Mouse (Mus musculus): Measurements from ENCODE around the gene Cars2. TPM values are rescaled to one million over a fixed set of nuclear protein-coding genes. Genes with fewer than 3 reads are reported as not detected.

Gene Cars2
- total and polyA plus RNA-seq, 2 experiments = 23.9 to 27.0 TPM

DNA sequence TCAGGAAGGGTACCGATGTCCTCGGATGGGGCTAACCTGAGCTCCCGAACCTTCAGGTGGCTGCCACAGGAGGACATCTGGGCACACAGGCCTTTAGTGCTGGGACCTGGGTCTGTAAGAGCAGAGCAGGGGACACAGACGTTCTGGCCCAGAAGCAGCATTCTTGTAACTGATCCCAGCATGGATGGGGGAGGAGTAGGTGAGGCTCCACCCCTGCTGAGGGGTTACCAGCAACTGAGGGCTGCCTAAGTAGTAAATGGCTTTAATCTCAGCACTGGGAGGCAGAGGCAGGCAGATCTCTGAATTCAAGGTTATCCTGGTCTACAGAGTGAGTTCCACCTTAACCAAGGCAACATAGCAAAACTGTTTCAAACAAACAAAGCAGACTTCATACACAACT lies 7.7 kb downstream of the Cars2 start:
- peaks cover 1% of the 10 kb centered on the region; the same call in 1 of the 2 replicates for H3K36me3 ChIP-seq (ENCODE audit: control insufficient read depth, insufficient read depth, low read length)

GRCm38 (mm10) chr8:11542031-11542430 lies 8.6 kb downstream of the Cars2 start:
- H3K4me1 ChIP-seq (ENCODE audit: control insufficient read depth, insufficient read depth, low read length) = no peaks in the 10 kb centered on the region
- no peak overlapping the region for H3K9ac ChIP-seq (ENCODE audit: low read depth, low read length)
- H3K27me3 ChIP-seq (ENCODE audit: control insufficient read depth, insufficient read depth, low read length) = no peaks in the 10 kb centered on the region
- DNase-seq (ENCODE audit: extremely low read depth, low read depth, low spot score) = no peak
- H3K4me3 ChIP-seq (ENCODE audit: insufficient read depth, low read depth, low read length) = no peak overlapping the region
- peaks cover 1% of the 10 kb centered on the region; the same call in 1 of the 2 replicates for H3K36me3 ChIP-seq (ENCODE audit: control insufficient read depth, insufficient read depth, low read length)
- H3K79me2 ChIP-seq (ENCODE audit: control insufficient read depth, insufficient read depth, low read length) = peaks cover 4% of the 10 kb centered on the region; the same call in 1 of the 2 replicates
- 90% methylated on average over 12 of the region's 12 CpGs for whole genome bisulfite sequencing
- TF ChIP-seq POLR2A (IDR thresholded peaks at IDR 0.05; ENCODE audit: extremely low read depth, insufficient read depth, low read length) (no peak), CTCF (IDR thresholded peaks at IDR 0.05; ENCODE audit: low read depth, low read length) (no peak)
- H3K27ac ChIP-seq (replicated peaks; ENCODE audit: insufficient read depth, low read depth, low read length) = no peak overlapping the region

More for the DNA sequence above, 7.7 kb downstream of the Cars2 start:
- H3K4me1 ChIP-seq (ENCODE audit: control insufficient read depth, insufficient read depth, low read length) = no peaks in the 10 kb centered on the region
- H3K27me3 ChIP-seq (ENCODE audit: control insufficient read depth, insufficient read depth, low read length) = no peaks in the 10 kb centered on the region
- WGBS = 90% methylated on average over 4 of the region's 4 CpGs
- H3K9ac ChIP-seq (ENCODE audit: low read depth, low read length) = no peak overlapping the region
- no peak overlapping the region for H3K27ac ChIP-seq (replicated peaks; ENCODE audit: insufficient read depth, low read depth, low read length)
- no peak for DNase-seq (ENCODE audit: extremely low read depth, low read depth, low spot score)
- no peak overlapping the region for H3K4me3 ChIP-seq (ENCODE audit: insufficient read depth, low read depth, low read length)
- TF ChIP-seq CTCF (IDR thresholded peaks at IDR 0.05; ENCODE audit: low read depth, low read length) (no peak), POLR2A (IDR thresholded peaks at IDR 0.05; ENCODE audit: extremely low read depth, insufficient read depth, low read length) (no peak)
- H3K79me2 ChIP-seq (ENCODE audit: control insufficient read depth, insufficient read depth, low read length) = peaks cover 4% of the 10 kb centered on the region; the same call in 1 of the 2 replicates

- no peak for DNase-seq (ENCODE audit: extremely low read depth, low read depth, low spot score)
- H3K9ac ChIP-seq (ENCODE audit: low read depth, low read length) = no peak overlapping the region
- no peak overlapping the region for H3K4me3 ChIP-seq (ENCODE audit: insufficient read depth, low read depth, low read length)
- H3K79me2 ChIP-seq (ENCODE audit: control insufficient read depth, insufficient read depth, low read length) = peaks cover 4% of the 10 kb centered on the region; the same call in 1 of the 2 replicates
- no peaks in the 10 kb centered on the region for H3K4me1 ChIP-seq (ENCODE audit: control insufficient read depth, insufficient read depth, low read length)
- peaks cover 5% of the 10 kb centered on the region; the same call in 1 of the 2 replicates for H3K36me3 ChIP-seq (ENCODE audit: control insufficient read depth, insufficient read depth, low read length)
- no peak overlapping the region for H3K27ac ChIP-seq (replicated peaks; ENCODE audit: insufficient read depth, low read depth, low read length)
- H3K27me3 ChIP-seq (ENCODE audit: control insufficient read depth, insufficient read depth, low read length) = no peaks in the 10 kb centered on the region
- 91% methylated on average over 8 of the region's 8 CpGs for WGBS
- TF ChIP-seq CTCF (IDR thresholded peaks at IDR 0.05; ENCODE audit: low read depth, low read length) (no peak), POLR2A (IDR thresholded peaks at IDR 0.05; ENCODE audit: extremely low read depth, insufficient read depth, low read length) (no peak)
These were observed 10.4 kb downstream of the Cars2 start for GRCm38 (mm10) chr8:11540182-11540581.

DNA sequence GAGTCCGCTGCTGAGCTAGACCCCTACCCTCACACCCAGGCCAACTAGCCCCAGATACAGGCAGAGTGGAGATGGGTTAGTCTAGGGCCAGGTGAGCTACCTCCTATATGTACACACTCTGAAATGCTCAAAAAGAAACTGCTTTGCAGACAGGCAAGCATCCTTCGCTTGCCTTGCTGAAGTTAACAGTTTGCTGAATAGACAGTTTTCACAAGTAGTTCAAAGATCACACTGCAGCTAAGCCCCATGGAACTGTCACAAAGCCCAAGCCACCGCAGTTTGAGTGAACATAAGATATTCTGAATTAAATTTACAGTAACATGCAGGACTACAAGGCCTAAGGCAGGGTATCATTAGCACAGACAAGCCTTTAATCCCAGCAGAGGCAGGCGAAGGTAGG lies 11.5 kb downstream of the Cars2 start:
- WGBS = 90% methylated on average over 4 of the region's 4 CpGs
- H3K36me3 ChIP-seq (ENCODE audit: control insufficient read depth, insufficient read depth, low read length) = peaks cover 8% of the 10 kb centered on the region; the same call in 1 of the 2 replicates

GRCm38 (mm10) chr8:11534494-11534893 lies 16.1 kb downstream of the Cars2 start:
- no peak for DNase-seq (ENCODE audit: extremely low read depth, low read depth, low spot score)
- Histone ChIP-seq H3K36me3 (ENCODE audit: control insufficient read depth, insufficient read depth, low read length) (peaks cover 10% of the 10 kb centered on the region), H3K27me3 (ENCODE audit: control insufficient read depth, insufficient read depth, low read length) (no peaks in the 10 kb centered on the region), H3K9ac (ENCODE audit: low read depth, low read length) (no peak overlapping the region), H3K4me1 (ENCODE audit: control insufficient read depth, insufficient read depth, low read length) (peaks cover 10% of the 10 kb centered on the region; the same call in 1 of the 2 replicates), H3K27ac (replicated peaks; ENCODE audit: insufficient read depth, low read depth, low read length) (no peak overlapping the region), H3K79me2 (ENCODE audit: control insufficient read depth, insufficient read depth, low read length) (no peaks in the 10 kb centered on the region), H3K4me3 (ENCODE audit: insufficient read depth, low read depth, low read length) (no peak overlapping the region)
- WGBS = 92% methylated on average over 9 of the region's 9 CpGs
- no peak for TF ChIP-seq CTCF (IDR thresholded peaks at IDR 0.05; ENCODE audit: low read depth, low read length)
- TF ChIP-seq POLR2A (IDR thresholded peaks at IDR 0.05; ENCODE audit: extremely low read depth, insufficient read depth, low read length) = no peak

More for the DNA sequence above, 11.5 kb downstream of the Cars2 start:
- Histone ChIP-seq H3K27me3 (ENCODE audit: control insufficient read depth, insufficient read depth, low read length) (no peaks in the 10 kb centered on the region), H3K4me1 (ENCODE audit: control insufficient read depth, insufficient read depth, low read length) (no peaks in the 10 kb centered on the region), H3K79me2 (ENCODE audit: control insufficient read depth, insufficient read depth, low read length) (peaks cover 4% of the 10 kb centered on the region; the same call in 1 of the 2 replicates), H3K4me3 (ENCODE audit: insufficient read depth, low read depth, low read length) (no peak overlapping the region), H3K27ac (replicated peaks; ENCODE audit: insufficient read depth, low read depth, low read length) (no peak overlapping the region), H3K9ac (ENCODE audit: low read depth, low read length) (no peak overlapping the region)
- DNase-seq (ENCODE audit: extremely low read depth, low read depth, low spot score) = no peak
- TF ChIP-seq CTCF (IDR thresholded peaks at IDR 0.05; ENCODE audit: low read depth, low read length) = no peak
- TF ChIP-seq POLR2A (IDR thresholded peaks at IDR 0.05; ENCODE audit: extremely low read depth, insufficient read depth, low read length) = no peak

DNA sequence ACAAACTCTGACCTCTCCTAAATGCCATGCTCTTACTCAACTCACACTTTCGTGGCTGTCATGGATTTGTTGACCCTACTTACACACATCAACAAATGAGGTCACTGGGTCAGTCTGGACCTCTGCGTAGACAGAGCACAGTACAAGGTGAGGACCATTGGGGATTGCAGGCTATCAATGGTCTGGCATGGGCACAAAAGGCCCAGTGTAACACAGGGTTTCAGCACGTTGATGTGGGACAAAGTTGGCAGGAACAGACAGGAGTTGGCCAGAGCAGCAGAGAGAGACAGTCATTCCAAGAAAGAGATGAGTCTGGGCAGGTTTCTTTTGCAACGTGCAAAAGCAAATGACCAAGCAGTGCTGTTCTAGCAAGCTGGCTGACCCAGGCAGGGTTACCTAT lies 19.7 kb downstream of the Cars2 start:
- H3K9ac ChIP-seq (ENCODE audit: low read depth, low read length) = no peak overlapping the region
- H3K79me2 ChIP-seq (ENCODE audit: control insufficient read depth, insufficient read depth, low read length) = no peaks in the 10 kb centered on the region
- no peak for TF ChIP-seq CTCF (IDR thresholded peaks at IDR 0.05; ENCODE audit: low read depth, low read length)
- TF ChIP-seq POLR2A (IDR thresholded peaks at IDR 0.05; ENCODE audit: extremely low read depth, insufficient read depth, low read length) = no peak
- WGBS = 19% methylated on average over 4 of the region's 4 CpGs
- H3K27ac ChIP-seq (replicated peaks; ENCODE audit: insufficient read depth, low read depth, low read length) = no peak overlapping the region
- H3K4me1 ChIP-seq (ENCODE audit: control insufficient read depth, insufficient read depth, low read length) = peaks cover 10% of the 10 kb centered on the region; the same call in 1 of the 2 replicates
- peaks cover 13% of the 10 kb centered on the region for H3K36me3 ChIP-seq (ENCODE audit: control insufficient read depth, insufficient read depth, low read length)
- H3K27me3 ChIP-seq (ENCODE audit: control insufficient read depth, insufficient read depth, low read length) = no peaks in the 10 kb centered on the region
- no peak overlapping the region for H3K4me3 ChIP-seq (ENCODE audit: insufficient read depth, low read depth, low read length)
- DNase-seq (ENCODE audit: extremely low read depth, low read depth, low spot score) = peak; percentile 98
